Mouse (Mus musculus) c-Kit-positive CD71-positive TER-119-positive erythroid progenitor cells, embryonic 14.5 days (primary cell): Measurements from ENCODE around the gene Cys1.
A peak's percentile ranks its signal among the peaks of the same experiment; 100 is the strongest.
"Not testable (repeated sequence)": the region's sequence is repeated elsewhere in the genome, so short reads cannot be mapped to it uniquely, and the experiment has no call there.

Experiments used
- DNase-seq: peaks from one replicate; pipeline ENCODE4 v3.0.0-alpha.2; 2013; ENCODE audit warnings: low spot score

Cys1 gene

DNA sequence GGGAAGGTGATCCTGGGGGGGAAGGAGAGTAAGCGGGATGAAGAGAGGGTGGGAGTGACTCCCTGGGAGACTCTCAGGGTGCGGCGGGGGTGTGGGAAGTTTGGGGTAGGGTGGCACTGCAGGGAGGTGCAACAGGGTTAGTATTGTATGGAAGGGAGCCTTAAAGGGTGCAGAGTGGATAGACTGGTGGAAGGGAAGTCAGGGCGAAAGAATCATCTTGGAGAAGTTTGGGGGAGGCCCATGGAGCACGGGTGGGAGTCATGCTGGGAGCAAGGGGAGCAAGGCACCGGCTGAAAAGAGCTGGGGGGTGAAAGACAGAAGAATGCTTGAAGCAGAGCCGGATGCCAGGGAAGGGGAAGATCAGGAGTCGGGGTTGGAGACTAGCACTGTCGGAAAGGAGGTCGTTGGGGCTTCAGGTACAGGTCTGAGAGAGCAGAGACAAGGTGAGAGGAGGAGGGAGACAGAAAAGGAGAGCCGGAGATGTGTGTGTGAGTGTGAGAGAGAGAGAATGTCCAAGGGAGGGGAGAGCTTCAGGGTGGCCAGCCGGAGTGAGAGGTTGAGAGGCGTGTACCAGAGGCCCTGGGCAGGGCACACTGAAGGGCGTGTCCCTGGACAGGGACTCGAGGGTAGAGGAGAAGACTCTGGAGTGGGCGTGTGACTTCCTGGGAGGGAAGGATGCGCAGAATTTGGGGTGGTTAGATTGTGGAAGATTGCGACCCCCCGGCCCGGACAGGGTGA is at the start of gene Cys1:
Gene Cys1 (minus strand): TSS at position 528 of the 738 bp plus-strand sequence.
- no peak for DNase-seq

DNA sequence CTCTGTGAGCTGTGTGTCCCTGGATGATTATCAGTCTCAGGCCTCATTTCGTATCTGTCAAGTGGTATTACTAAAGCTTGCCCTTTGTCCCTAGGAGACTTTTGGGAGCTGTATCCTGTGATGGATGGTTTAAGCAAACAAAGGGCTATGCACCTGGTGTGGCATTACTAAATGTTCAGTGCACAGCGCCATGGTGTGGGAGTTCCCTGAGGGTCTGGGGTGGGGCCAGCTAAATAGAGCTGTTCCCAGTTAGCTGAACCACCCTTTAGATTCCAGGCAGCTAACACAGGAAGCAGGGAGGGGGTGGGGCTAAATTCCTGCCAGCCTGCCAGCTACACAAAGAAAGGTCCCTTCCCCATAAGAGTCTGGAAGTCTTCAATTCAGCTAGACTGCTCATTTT is 42.8 kb upstream of the Cys1 start:
- no peak for DNase-seq

DNA sequence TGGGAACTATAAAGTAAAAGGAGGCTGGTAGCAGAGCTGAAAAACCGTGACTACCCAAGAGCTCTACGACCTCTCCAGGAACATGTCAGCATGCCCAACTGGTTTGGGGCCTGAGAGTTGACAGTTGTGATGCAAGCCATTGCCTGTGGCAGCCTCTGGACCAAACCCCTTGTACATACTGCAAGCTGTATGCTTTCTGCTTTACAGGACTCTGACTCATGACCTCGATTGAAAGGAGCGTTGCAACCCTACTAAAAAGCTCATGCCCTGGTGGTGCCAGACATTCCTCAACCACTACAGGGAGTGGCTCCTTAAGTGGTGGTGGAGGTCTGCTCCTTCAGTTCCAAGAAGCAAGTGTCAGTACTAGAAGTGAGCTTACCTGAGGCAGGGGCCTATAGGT is 42.2 kb upstream of the Cys1 start:
- no peak for DNase-seq

DNA sequence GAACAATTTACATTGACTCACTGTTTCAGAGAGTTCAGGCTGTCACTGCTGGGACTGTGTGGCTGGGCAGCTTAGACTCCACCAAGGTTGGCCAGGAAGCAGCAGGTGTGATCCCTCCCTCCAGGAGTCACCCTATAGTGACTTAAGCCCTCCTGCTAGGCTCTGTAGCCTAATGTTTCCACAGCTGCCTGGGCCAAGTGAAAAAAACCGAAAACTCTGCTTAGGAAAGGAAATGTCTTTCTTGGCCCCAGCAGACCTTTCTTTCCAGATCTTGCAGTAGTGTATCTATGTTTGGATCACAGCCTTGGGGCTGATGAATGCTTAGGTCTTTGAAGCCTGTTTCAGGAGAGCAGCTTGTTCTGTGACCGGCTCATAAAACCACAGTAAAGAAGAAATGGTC is 41.8 kb upstream of the Cys1 start:
- DNase-seq = no peak

DNA sequence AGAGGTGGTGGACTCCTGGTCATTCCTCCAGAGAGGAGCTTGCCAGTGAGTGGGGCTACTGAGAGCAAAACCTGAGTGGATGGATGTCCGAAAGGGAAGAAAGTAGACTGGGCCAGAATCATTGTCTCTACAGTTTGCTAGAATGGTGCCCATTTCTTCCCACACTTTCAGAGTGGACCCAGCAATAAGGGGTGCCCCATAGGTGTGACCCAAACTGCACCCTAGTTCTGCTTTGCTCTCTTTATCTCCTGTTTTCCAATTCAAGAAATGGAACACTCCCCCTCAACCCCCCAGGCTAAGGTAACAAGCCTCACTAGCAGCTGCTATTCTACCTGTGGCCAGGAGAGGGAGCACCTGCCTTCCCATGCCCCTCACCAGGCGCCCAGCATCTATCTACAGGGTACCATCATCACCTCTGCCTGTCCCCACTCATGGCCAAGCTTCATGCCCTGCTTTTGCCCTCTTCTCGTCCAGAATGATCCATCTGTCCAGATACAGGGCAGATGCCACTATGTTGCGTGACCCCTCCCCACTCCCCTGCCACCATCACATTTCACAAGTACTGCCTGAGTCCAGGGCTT is 35.2 kb upstream of the Cys1 start:
- peak; percentile 50 for DNase-seq

DNA sequence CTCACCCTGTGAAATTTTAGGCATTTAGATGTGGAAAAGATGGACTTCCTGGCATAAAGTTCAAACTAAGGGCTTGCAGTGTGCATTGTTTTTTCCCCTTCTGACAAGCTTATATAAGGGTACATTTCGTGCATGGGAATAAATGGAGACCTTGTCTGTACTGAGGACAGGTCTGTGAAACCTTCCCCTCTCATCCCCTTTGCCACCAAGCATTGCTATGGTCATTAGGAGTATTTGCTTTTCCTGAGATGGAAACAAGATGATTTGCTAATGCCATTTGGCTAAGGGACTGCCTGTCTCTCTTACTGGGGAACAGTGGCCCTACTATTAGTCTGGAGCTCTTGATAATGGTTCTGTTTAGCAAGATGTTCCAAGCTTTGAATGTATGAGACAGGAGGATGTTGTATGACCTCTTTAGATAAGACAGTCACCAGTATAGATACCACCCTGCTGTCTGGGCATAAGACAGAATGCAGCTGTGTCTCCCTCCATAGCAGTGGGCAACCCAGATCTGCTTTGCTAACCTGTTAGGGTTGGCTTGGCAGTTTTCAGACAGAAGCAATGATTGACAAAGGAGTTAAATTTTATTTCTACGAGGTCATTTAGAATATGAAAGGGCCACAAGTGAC is 33.8 kb upstream of the Cys1 start:
- no peak for DNase-seq

DNA sequence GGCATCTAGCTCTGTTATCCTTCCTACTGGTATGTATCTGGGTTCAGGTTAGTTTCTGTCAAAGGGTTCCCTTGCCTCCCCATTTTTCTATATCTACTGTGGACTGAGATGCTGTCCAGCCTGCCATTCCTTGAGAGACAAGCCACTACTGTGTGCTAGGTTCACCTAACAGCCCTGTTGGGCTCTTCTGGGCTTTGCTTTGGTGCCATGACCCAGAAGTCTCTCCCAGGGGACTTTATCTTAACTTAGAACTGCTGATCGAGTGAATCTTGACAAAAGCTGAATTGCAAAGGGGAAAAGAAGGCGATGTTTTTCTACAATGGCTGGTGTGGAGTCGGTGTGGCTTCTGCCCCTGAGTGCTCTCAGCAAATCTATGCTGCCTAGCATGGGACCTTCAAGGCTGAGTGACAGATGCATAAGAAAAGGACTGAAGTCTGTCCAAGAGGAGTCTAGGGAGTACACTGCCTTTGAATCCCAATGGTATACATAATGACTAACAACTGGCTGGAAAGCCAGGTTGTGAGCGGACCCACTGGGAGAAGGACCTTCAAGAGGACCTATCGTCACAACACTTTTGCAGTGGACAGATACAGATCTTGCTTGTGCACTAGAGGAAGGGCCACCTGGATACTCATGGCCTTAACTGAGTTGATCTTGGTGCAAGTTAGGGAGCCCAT is 33.1 kb upstream of the Cys1 start:
- no peak for DNase-seq

DNA sequence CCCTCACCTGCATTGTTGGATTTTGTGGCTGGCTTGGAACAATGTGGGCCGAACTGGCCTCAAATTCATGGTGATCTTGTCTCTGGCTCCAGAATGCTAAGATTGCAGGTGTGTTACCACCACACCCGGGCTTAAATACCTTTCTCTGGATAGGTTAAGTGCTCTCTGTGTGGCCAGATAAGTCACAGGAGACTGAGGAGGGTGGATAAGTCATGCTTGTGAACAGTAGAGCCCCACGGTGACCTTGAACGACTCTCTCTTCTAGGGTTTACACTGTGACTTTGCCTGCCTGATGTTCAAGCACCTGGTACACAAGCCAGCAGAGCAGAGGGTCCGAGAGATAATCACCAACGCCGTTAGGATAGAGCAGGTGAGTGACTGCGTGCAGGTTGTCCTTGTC is 30.8 kb upstream of the Cys1 start:
- DNase-seq = no peak

DNA sequence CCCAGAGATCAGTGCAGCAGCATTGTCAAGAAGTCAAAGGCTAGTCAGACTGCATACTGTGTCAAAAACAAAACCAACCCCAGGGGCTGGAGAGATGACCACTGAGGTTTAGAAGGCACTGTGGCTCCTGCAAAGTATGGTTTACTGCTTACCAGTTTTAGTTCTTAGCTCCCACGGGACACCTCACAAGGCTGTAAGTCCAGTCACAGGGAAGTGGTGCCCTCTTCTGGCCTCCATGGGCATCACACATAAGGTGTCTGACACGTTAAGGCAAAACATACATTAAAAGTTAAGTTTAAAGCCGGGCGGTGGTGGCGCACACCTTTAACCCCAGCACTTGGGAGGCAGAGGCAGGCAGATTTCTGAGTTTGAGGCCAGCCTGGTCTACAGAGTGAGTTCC is 29.1 kb upstream of the Cys1 start:
- peak; percentile 58 for DNase-seq

DNA sequence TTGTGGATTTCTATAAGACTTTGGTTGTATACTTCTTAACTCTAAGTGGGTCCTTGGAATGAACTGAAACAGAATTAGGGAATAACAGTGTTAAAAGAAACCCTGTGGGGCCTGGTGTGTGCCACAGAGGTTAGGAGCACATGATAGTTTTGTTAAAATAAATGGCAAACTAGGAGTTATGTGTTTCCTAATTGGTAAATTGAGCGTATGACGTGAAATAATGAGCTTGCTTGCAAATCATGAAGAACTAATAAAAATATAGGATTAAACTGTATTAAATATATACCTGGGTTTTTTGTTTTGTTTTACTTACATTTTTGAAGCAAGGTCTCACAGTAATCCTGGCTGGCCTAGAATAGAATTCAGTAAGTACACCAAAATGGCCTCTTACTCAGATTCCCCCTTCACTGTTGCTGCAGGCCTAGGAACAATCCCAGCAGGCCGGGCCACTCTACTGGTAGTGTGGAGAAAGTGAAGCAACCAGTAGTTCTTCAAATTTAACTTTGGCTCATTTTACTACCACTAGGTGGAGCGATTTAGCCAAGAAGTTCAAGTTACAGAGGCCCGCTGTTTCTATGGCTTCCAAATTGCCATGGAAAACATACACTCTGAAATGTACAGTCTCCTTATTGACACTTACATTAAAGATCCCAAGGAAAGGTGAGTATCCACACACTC is 28.4 kb upstream of the Cys1 start:
- peak; percentile 80 for DNase-seq

DNA sequence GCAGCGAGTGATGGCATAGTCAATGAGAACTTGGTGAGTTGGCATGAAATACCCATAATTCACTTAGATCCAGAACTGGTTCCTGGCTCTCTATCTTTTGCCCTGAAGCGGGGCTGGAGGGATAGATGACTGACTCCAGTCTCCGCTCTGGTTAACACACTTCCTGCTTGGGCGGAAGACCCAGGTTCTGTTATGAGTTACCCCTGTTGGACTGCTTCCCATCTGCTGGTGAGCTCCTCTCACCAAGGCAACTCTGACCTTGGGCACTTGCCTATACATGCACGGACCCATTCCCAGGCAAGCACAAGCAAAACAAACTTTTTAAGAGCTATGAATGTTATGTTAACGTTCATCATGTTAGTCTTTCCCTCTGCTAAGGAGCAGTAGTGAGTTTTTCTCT is 27.8 kb upstream of the Cys1 start:
- no peak for DNase-seq

DNA sequence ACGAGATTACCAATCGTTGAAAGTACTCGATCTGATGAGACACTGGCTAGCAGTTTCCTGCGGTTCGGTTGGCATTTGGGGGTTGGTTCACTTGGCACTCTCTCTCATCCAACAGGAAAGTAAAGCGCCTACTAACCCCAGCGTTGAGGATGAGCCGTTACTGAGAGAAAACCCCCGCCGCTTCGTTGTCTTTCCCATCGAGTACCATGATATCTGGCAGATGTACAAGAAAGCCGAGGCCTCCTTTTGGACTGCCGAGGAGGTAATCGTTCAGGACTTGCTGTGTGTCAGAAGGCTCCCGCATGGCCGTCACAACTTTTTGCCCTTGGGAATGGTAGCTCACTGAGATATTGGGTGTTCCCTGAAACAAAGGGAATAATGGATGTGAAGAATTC is 27.2 kb upstream of the Cys1 start:
- DNase-seq = no peak

DNA sequence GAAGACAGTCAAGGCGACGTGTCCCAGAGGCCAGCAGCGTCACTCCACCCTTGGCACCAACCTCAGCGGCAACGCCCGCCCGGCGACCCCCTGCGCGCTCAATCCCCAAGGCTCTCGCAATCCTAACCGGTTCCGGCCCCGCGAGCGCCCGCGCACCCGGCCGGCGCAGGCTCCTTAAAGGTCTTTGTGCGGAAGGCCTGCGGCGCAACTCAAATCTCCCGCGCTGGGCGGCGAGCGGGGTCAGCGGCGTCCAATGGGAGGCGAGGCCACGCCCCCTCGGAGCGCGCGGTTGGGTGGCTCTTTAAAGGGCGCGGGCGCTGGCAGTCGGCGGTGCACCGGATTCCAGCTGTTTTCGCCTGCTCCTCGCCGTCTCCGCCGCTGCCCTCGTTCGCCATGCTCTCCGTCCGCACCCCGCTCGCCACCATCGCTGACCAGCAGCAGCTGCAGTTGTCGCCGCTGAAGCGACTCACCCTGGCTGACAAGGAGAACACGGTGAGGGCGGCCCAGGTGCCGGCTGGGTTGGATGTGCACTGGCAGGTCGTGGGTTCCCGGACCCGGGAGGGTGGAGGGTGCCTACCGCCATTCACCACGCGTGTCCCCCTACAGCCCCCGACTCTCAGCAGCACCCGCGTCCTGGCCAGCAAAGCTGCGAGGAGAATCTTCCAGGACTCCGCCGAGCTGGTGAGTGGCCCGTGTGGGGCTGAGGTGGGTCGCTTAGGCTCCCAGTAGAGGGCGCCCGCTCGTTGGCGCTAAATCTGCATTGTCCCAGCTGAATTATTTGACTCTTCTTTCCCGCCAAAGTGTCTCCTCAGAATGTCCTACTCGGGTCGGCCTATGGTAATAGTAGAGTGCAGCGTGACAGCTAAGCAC is 26.6 kb upstream of the Cys1 start, which contains the start of gene Rrm2:
Gene Rrm2 (plus strand): TSS at position 288 of the 870 bp plus-strand sequence.
- DNase-seq = peak; percentile 96

DNA sequence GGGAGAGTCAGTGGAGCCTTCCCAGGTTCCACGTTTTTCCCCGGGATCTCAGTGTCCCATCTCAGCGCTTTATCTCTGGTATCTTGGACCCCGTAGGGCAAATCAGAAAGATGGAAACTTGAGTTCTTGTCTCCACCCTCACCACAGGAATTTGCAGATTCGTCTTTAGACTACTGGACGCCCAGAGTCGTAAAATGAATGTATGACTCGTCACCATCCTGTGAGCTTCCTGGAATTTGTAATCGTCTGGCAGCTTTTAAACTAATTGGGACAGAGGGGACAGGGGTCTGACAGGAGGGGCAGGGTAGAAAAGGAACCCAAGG is 25.8 kb upstream of the Cys1 start:
- peak; percentile 58 for DNase-seq

DNA sequence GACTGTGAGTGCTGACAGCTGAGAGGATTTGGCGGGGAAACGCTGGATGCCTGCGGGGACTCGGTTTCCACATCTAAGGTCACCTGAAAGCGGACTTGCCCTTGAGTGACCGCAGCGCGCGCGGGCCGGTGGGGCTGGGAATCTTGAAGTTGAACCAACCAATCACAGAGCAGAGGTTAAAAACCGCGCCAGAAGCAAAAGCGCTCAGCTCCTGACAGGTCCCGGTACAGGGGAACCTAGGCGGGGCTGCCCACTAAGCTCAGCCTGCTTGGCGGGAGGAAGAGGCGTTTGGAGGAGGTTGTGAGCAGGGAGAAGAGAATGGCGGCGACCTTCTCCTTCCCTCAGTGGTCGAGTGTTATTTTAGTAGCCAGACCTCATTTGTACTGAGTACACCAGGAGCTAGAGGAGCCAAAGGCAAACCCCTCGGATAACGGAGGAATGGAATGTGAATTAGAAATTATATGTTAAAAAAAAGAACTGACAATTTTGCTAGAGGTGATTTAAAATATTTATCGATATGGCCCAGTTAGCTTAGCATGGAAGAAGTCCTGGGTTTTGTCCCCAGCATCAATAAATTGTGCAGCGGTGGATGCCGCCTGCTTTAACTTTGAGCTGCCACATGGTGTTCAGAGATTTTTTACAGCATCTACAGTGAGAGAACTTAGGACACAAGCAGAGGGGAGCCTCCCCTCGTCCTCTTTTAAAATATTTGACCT is 25.3 kb upstream of the Cys1 start:
- peak; percentile 93 for DNase-seq

DNA sequence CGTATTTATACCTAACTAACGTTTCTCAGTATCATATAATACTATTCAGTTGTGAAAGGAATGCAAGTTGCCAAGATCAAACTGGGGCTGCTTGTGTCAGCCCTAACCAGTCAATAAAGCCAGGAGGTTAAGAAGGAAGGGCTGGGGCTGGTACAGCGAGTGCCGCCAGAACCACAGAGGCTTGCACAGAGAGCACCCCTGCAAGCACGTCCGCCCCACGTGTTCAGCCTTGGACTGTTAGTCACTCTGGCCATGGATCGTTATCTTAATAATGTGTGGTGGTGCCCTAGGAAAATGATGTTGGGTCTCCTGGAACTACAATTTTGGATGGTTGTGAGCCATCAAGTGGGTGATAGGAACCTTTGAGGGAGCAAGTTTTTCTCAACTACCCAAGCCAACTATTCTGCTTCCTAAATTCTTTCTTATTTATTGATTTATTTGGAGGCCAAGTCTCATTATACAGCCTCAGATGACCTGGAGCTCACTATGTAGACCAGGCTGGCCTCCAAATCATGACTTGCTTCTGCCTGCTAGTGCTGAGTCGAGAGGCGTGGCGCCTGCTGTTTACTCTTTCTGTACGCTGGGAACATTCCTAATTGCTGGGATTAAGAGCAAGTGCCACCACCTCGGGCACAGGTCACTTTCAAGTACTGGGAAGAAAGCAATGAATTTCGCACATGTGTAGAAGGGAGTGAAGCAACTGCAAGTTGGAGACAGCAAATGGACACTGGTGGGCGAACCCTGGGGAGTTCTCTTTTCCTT is 24.1 kb upstream of the Cys1 start:
- no peak for DNase-seq

DNA sequence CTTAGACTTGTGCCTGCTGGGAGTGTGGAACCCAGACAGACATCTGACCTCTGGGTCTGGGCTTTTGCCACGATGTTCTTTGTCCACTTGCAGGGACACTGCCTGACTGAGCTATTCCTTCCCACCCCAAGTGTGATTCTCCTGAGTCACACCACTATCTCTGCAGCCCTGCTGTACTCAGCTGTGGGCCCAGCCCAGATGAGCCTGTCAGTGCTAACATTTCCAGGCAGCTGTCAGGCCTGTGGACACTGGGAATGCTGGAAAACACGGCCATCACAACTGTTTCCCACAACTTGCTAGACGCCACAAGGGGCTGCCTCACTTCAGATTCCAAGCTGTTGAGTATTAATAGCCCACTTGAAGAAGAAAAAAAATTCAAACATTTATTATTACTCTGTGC is 21.4 kb upstream of the Cys1 start:
- no peak for DNase-seq

DNA sequence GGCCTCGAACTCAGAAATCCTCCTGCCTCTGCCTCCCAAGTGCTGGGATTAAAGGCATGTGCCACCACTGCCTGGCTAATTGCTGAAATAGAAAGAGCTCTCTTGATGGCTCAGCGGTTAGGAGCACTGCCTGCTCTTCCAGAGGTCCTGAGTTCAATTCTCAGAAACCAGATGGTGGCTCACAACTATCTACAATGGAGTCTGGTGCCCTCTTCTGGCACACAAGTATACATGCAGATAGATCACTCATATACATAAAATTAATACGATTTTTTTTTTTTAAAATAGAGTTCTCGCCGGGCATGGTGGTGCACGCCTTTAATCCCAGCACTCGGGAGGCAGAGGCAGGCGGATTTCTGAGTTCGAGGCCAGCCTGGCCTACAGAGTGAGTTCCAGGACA is 20.0 kb upstream of the Cys1 start:
- not testable (repeated sequence) for DNase-seq

DNA sequence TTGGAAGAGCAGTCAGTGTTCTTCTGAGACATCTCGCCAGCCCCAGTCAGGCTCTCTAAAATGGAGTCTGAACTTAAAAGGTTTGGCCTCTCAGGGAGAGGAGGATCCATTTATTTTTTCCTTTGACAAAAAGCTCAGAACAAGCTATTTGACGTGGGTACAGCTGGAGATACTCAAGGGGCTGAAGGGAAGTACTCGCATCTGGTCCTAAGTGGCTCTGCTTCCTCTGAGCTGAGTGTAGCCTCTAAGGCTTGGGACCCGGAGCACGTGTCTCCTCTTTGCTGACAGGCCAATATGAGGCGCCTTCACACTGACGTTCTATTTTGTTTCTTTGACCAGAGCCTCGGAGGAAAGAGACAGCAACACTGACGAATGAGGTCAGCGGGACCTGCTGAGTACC is 18.0 kb upstream of the Cys1 start:
- DNase-seq = no peak

DNA sequence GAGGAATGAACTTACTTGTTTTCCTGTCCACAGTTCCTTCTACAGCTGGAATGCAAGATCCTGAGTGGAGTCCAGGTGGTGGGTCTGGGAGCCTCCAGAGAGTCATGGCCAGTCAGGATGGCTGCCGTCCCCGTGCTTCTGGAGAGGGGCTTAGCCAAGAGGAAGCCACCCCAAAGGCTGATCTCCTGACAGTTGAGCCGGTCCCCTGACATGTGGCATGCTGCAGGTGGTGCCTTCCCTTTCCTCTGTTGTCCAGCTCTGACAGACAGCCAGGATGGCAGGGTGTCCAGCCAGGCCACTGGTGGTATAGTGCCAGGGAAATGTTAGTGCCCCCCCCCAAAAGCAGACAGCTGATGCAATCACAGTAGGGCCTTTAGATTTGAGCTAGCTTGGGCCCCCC is 16.9 kb upstream of the Cys1 start:
- DNase-seq = no peak
